ENCODE assay signal across 10 mouse cellular contexts in genomic region chr9:43263946-43264451, GRCm38 (mm10). TPM values are rescaled to one million over a fixed set of nuclear protein-coding genes. Genes with fewer than 3 reads are reported as not detected.
A peak's percentile ranks its signal among the peaks of the same experiment; 100 is the strongest.
DNase-seq lines count a peak whose midpoint lies in the region; ATAC-seq and TF ChIP-seq lines count a peak whose summit lies in the region.
"Had no signal": no experiment of that assay in that cellular context is flagged by ENCODE, and none has a peak within 500 bp of the region (broad histone marks: within the 10 kb centered on the region; RNA-seq: fewer than 3 reads in every experiment).

No protein-coding gene starts in this region.

- H3K36me3 ChIP-seq in heart, embryonic 11.5 days (ENCODE audit: control insufficient read depth, insufficient read depth, low read length), result no peaks in the 10 kb centered on the region
- H3K36me3 ChIP-seq in liver, embryonic 11.5 days (ENCODE audit: control insufficient read depth, insufficient read depth, low read length), result no peaks in the 10 kb centered on the region

- intact Hi-C loops in left cerebral cortex, adult 2 months (cut with DNase I), result loop anchor here (2.0 kb wide), 1 partner anchor 25 kb away; the partner anchor contains the start of gene Oaf

- 34% methylated on average over 11 of the region's 11 CpGs for WGBS in heart, embryonic 11.5 days (ENCODE audit: insufficient replicate concordance)
- WGBS in liver, embryonic 11.5 days, result 40% methylated on average over 11 of the region's 11 CpGs

- H3K4me3 ChIP-seq in heart, embryonic 11.5 days (ENCODE audit: low read depth, low read length), result no peak overlapping the region
- H3K4me3 ChIP-seq in liver, embryonic 11.5 days (ENCODE audit: low read depth, low read length), result no peak overlapping the region
- no peak overlapping the region for H3K4me3 ChIP-seq in left cerebral cortex, adult 2 months

- H3K9ac ChIP-seq in heart, embryonic 11.5 days (ENCODE audit: low read depth, low read length), result no peak overlapping the region
- H3K9ac ChIP-seq in liver, embryonic 11.5 days (ENCODE audit: low read depth, low read length), result no peak overlapping the region

- TF ChIP-seq CTCF in left cerebral cortex, adult 2 months (IDR thresholded peaks at IDR 0.05), result no peak

- no peak overlapping the region for H3K27ac ChIP-seq in heart, embryonic 11.5 days (ENCODE audit: low read depth, low read length)
- peak overlapping the region; percentile 63 for H3K27ac ChIP-seq in liver, embryonic 11.5 days (ENCODE audit: low read depth, low read length)
- H3K27ac ChIP-seq in left cerebral cortex, adult 2 months, result no peak overlapping the region; the same call in 1 of the 2 replicates

- no peak for ATAC-seq in heart, embryonic 11.5 days (replicated peaks; ENCODE audit: insufficient number of reproducible peaks, low FRiP score, low TSS enrichment)
- ATAC-seq in liver, embryonic 11.5 days (replicated peaks; ENCODE audit: low FRiP score), result peak; percentile 50; the same call in 1 of the 2 replicates

- H3K27me3 ChIP-seq in heart, embryonic 11.5 days (ENCODE audit: control insufficient read depth, insufficient read depth, low read length), result no peaks in the 10 kb centered on the region
- no peaks in the 10 kb centered on the region; the same call in 1 of the 2 replicates for H3K27me3 ChIP-seq in liver, embryonic 11.5 days (replicated peaks; ENCODE audit: control insufficient read depth, insufficient read depth, low read length)

- peaks cover 17% of the 10 kb centered on the region for H3K4me1 ChIP-seq in heart, embryonic 11.5 days (ENCODE audit: control insufficient read depth, insufficient read depth, low read length)
- peaks cover 22% of the 10 kb centered on the region for H3K4me1 ChIP-seq in liver, embryonic 11.5 days (replicated peaks; ENCODE audit: control insufficient read depth, insufficient read depth, low read length)

- no peaks in the 10 kb centered on the region for H3K9me3 ChIP-seq in heart, embryonic 11.5 days (replicated peaks; ENCODE audit: control insufficient read depth, low read length)
- no peaks in the 10 kb centered on the region for H3K9me3 ChIP-seq in liver, embryonic 11.5 days (ENCODE audit: control insufficient read depth, low read length)

- peak; percentile 73 to 83 for DNase-seq in heart, adult 18-20 months
- DNase-seq in embryo, embryonic 9.5 days (ENCODE audit: extremely low spot score), result peak; percentile 76
- peak; percentile 52 for DNase-seq in heart, postnatal 4 days
- DNase-seq in liver, embryonic 11.5 days (ENCODE audit: low spot score), result no peak
- DNase-seq in natural killer cell, adult 2 months (ENCODE audit: low spot score in 2 of 2), result no peak
- DNase-seq in left cerebral cortex, adult 2 months (ENCODE audit: extremely low spot score in 1 of 2, low spot score in 2 of 2), result no peak
- DNase-seq in Muller cell, postnatal 12 days (ENCODE audit: inconsistent ontology term), result no peak

- no peak overlapping the region for H3K4me2 ChIP-seq in heart, embryonic 11.5 days
- H3K4me2 ChIP-seq in liver, embryonic 11.5 days, result no peak overlapping the region

RNA-seq across cellular contexts. Expression of gene Oaf, which starts 24.3 kb away (rescaled TPM):
- 1 to 10 TPM; 6.4 to 7.7 TPM for total RNA-seq in heart, adult 18-20 months (2021)
- 37.8 and 41.1 TPM in 2 replicates for polyA plus RNA-seq in heart, embryonic 11.5 days (2014; fragmentation: Nextera tagmentation; extraction: Ambion mirVana)
- total RNA-seq in heart, postnatal 4 days (2021), result 10 to 100 TPM; 22.1 to 27.7 TPM
- polyA plus RNA-seq in liver, embryonic 11.5 days (2014; fragmentation: Nextera tagmentation; extraction: Ambion mirVana), result 51.6 and 52.0 TPM in 2 replicates
- 10 to 100 TPM; 13.3 to 18.0 TPM for total RNA-seq in left cerebral cortex, adult 2 months (2021)
- total RNA-seq: CH12.LX had no signal

RNA-seq across cellular contexts. Expression of gene Trim29, which starts 46.6 kb away (rescaled TPM):
- under 1 TPM in 1 of 2 experiments, not detected in 1; 0.10 TPM for total RNA-seq in heart, adult 18-20 months (2021)
- polyA plus RNA-seq in heart, embryonic 11.5 days (2014; fragmentation: Nextera tagmentation; extraction: Ambion mirVana), result 0.13 and 0.31 TPM in 2 replicates
- under 1 TPM in 1 of 2 experiments, not detected in 1; 0.19 TPM for total RNA-seq in heart, postnatal 4 days (2021)
- polyA plus RNA-seq in liver, embryonic 11.5 days (2014; fragmentation: Nextera tagmentation; extraction: Ambion mirVana), result 0.25 TPM in 1 of 2 replicates, not detected in the other
- total RNA-seq in left cerebral cortex, adult 2 months (2021), result not detected

RNA-seq across cellular contexts. Expression of gene Pou2f3, which starts 53.8 kb away (rescaled TPM):
- under 1 TPM in 1 of 2 experiments, not detected in 1; 0.10 TPM for total RNA-seq in heart, adult 18-20 months (2021)
- polyA plus RNA-seq in heart, embryonic 11.5 days (2014; fragmentation: Nextera tagmentation; extraction: Ambion mirVana), result not detected in 2 replicates
- under 1 TPM; 0.11 to 0.17 TPM for total RNA-seq in heart, postnatal 4 days (2021)
- polyA plus RNA-seq in liver, embryonic 11.5 days (2014; fragmentation: Nextera tagmentation; extraction: Ambion mirVana), result not detected in 2 replicates
- under 1 TPM; 0.16 to 0.65 TPM for total RNA-seq in left cerebral cortex, adult 2 months (2021)
- total RNA-seq: left cerebral cortex, postnatal 10 days had no signal

Comparison
In these comparisons a context has a peak if more than half of its experiments do, and no peak if none do; other contexts are left out.
1. DNase-seq: peak in heart, adult 18-20 months (2 of 2), embryo, embryonic 9.5 days (single experiment) and heart, postnatal 4 days (single experiment); none in liver, embryonic 11.5 days (single experiment), natural killer cell, adult 2 months (0 of 2), left cerebral cortex, adult 2 months (0 of 2) and Muller cell, postnatal 12 days (single experiment).